7 mouse cellular contexts compared by ENCODE assay signal in genomic region chr13:54303071-54303924, GRCm38 (mm10).
DNase-seq lines count a peak whose midpoint lies in the region; ATAC-seq and TF ChIP-seq lines count a peak whose summit lies in the region.

No protein-coding gene starts in this region.

- H3K36me3 ChIP-seq in intestine, embryonic 14.5 days (ENCODE audit: control insufficient read depth, insufficient read depth, low read length) = no peaks in the 10 kb centered on the region
- no peaks in the 10 kb centered on the region for H3K36me3 ChIP-seq in midbrain, embryonic 10.5 days
- no peaks in the 10 kb centered on the region for H3K36me3 ChIP-seq in spleen, adult 2 months (ENCODE audit: control insufficient read depth, insufficient read depth, low read length)

- under 1% methylated on average over 53 of the region's 54 CpGs for WGBS in intestine, embryonic 14.5 days
- WGBS in midbrain, embryonic 10.5 days = under 1% methylated on average over 53 of the region's 54 CpGs
- 2% methylated on average over 53 of the region's 54 CpGs for WGBS in spleen, adult 2 months

- peak overlapping the region; percentile 74 for H3K4me3 ChIP-seq in intestine, embryonic 14.5 days (ENCODE audit: low read depth, low read length)
- H3K4me3 ChIP-seq in midbrain, embryonic 10.5 days = peak overlapping the region; percentile 70
- H3K4me3 ChIP-seq in spleen, adult 2 months (ENCODE audit: extremely low read depth, insufficient read depth, insufficient read length) = peak overlapping the region; percentile 62

- 0 out of 2 replicates have a peak, but pooled peaks have one; percentile 14 for TF ChIP-seq POLR2A in spleen, adult 2 months (IDR thresholded peaks at IDR 0.05; ENCODE audit: low read depth, low read length)

- peak overlapping the region; percentile 74 for H3K4me2 ChIP-seq in intestine, embryonic 14.5 days (ENCODE audit: low read length)

- peak; percentile 87 for ATAC-seq in intestine, embryonic 14.5 days (replicated peaks; ENCODE audit: low FRiP score, low TSS enrichment, low read depth)

- DNase-seq in adrenal gland, adult 2 months = peak; percentile 91
- DNase-seq in embryo, embryonic 10 days (ENCODE audit: low spot score) = peak; percentile 87
- peak; percentile 78 for DNase-seq in gastrocnemius, postnatal 25 days
- DNase-seq in intestine, embryonic 14.5 days (ENCODE audit: low spot score) = peak; percentile 91
- DNase-seq in left cerebral cortex, postnatal 14 days (ENCODE audit: low spot score in 2 of 2) = peak; percentile 85 to 90
- peak; percentile 84 for DNase-seq in midbrain, embryonic 10.5 days (ENCODE audit: low spot score)
- DNase-seq in spleen, adult 2 months (ENCODE audit: low read depth in 1 of 2, low spot score in 2 of 2) = peak; percentile 17 to 59

- H3K9me3 ChIP-seq in intestine, embryonic 14.5 days (ENCODE audit: control insufficient read depth, low read length) = no peaks in the 10 kb centered on the region
- no peaks in the 10 kb centered on the region for H3K9me3 ChIP-seq in midbrain, embryonic 10.5 days (replicated peaks)

- peaks cover 18% of the 10 kb centered on the region for H3K4me1 ChIP-seq in intestine, embryonic 14.5 days (replicated peaks; ENCODE audit: control insufficient read depth, insufficient read depth, low read length)
- peaks cover 38% of the 10 kb centered on the region for H3K4me1 ChIP-seq in midbrain, embryonic 10.5 days
- H3K4me1 ChIP-seq in spleen, adult 2 months (ENCODE audit: control insufficient read depth, insufficient read depth, insufficient read length) = no peaks in the 10 kb centered on the region; the same call in 1 of the 2 replicates

- H3K27me3 ChIP-seq in intestine, embryonic 14.5 days (replicated peaks; ENCODE audit: control insufficient read depth, insufficient read depth, low read length) = no peaks in the 10 kb centered on the region
- peaks cover 36% of the 10 kb centered on the region for H3K27me3 ChIP-seq in midbrain, embryonic 10.5 days (ENCODE audit: low read depth, poor library complexity, severe bottlenecking)
- no peaks in the 10 kb centered on the region; the same call in 1 of the 2 replicates for H3K27me3 ChIP-seq in spleen, adult 2 months (ENCODE audit: control insufficient read depth, insufficient read depth, low read length)

- peak overlapping the region; percentile 93 for H3K9ac ChIP-seq in intestine, embryonic 14.5 days (ENCODE audit: low read length)

- intact Hi-C loops in left cerebral cortex, postnatal 14 days (cut with DNase I) = loop anchor here (5.0 kb wide), 2 partner anchors 41 to 69 kb away; partner anchors contain the start of gene Cplx2

- H3K27ac ChIP-seq in intestine, embryonic 14.5 days (ENCODE audit: low read depth) = peak overlapping the region; percentile 99
- peak overlapping the region; percentile 97 for H3K27ac ChIP-seq in midbrain, embryonic 10.5 days (replicated peaks)
- peak overlapping the region; percentile 64 for H3K27ac ChIP-seq in spleen, adult 2 months (ENCODE audit: insufficient read depth, low read length)

- no peak for TF ChIP-seq CTCF in spleen, adult 2 months (IDR thresholded peaks at IDR 0.05; ENCODE audit: extremely low read depth, insufficient read depth, insufficient read length, insufficient replicate concordance)

Comparison
In these comparisons a context has a peak if more than half of its experiments do, and no peak if none do; other contexts are left out.
1. Peak in every context shown above with its lines: DNase-seq, ATAC-seq, H3K4me3 ChIP-seq and H3K27ac ChIP-seq.
2. DNase-seq: peak in every context shown above with its lines; median percentile 91 in adrenal gland, adult 2 months; 91 in intestine, embryonic 14.5 days; 88 in left cerebral cortex, postnatal 14 days; 87 in embryo, embryonic 10 days; 84 in midbrain, embryonic 10.5 days; 78 in gastrocnemius, postnatal 25 days; 38 in spleen, adult 2 months.